Mouse (Mus musculus) layer of hippocampus, adult 8-10 months (tissue): Measurements from ENCODE around the gene Spata3. TPM values are rescaled to one million over a fixed set of nuclear protein-coding genes. Genes with fewer than 3 reads are reported as not detected.

Experiments used
- DNase-seq, 2 experiments: peaks; one replicate each; pipeline ENCODE4 v3.0.0; 2022; ENCODE audit warnings: low spot score in 2 of 2
- total RNA-seq, 4 experiments: library from RNA; stranded (reverse); gene quantifications; 2 replicates each; pipeline ENCODE4 v1.2.4; 2022

Gene Spata3
- total RNA-seq, 4 experiments from 2014 or later = 1.1 to 1.7 (median 1.3) TPM

GRCm38 (mm10) chr1:86032273-86032987, 15.8 kb downstream of the Spata3 start:
- peak; percentile 74 to 85 for DNase-seq

- DNase-seq = peak in 1 of 2 experiments; percentile 32
These were observed 21.8 kb downstream of the Spata3 start for GRCm38 (mm10) chr1:86038191-86038951.

- no peak for DNase-seq
These were observed 23.5 kb downstream of the Spata3 start for GRCm38 (mm10) chr1:86040131-86040530.

GRCm38 (mm10) chr1:86040817-86041216, 24.2 kb downstream of the Spata3 start:
- no peak for DNase-seq

GRCm38 (mm10) chr1:86045056-86045455, 28.4 kb downstream of the Spata3 start:
- DNase-seq = no peak

GRCm38 (mm10) chr1:86045848-86046805, 29.5 kb downstream of the Spata3 start, which contains the start of gene 2810459M11Rik:
Gene 2810459M11Rik (plus strand): TSS chr1:86045863.
- DNase-seq = peak in 1 of 2 experiments; percentile 22

- DNase-seq = no peak
These were observed 30.4 kb downstream of the Spata3 start for GRCm38 (mm10) chr1:86046833-86047563.

GRCm38 (mm10) chr1:86048231-86048630, 31.6 kb downstream of the Spata3 start:
- no peak for DNase-seq

- DNase-seq = no peak
These were observed 32.1 kb downstream of the Spata3 start for GRCm38 (mm10) chr1:86048744-86049143.

GRCm38 (mm10) chr1:86053198-86053921, 36.7 kb downstream of the Spata3 start:
- peak; percentile 82 to 83 for DNase-seq

GRCm38 (mm10) chr1:86054943-86055342, 38.3 kb downstream of the Spata3 start:
- DNase-seq = no peak

GRCm38 (mm10) chr1:86056284-86056683, 39.7 kb downstream of the Spata3 start:
- DNase-seq = no peak

- DNase-seq = peak; percentile 91 to 96
These were observed 42.5 kb downstream of the Spata3 start for GRCm38 (mm10) chr1:86058856-86059769.

- no peak for DNase-seq
These were observed 45.9 kb downstream of the Spata3 start for GRCm38 (mm10) chr1:86062523-86062922.

GRCm38 (mm10) chr1:86064271-86064991, 47.8 kb downstream of the Spata3 start, which contains the start of gene Psmd1:
Gene Psmd1 (plus strand): TSS chr1:86064387.
- DNase-seq = peak; percentile 85 to 89

- no peak for DNase-seq
These were observed 59.9 kb downstream of the Spata3 start for GRCm38 (mm10) chr1:86076565-86076964.
